Mouse (Mus musculus) bone marrow, adult 2 months (tissue): ENCODE measurements around the gene Mtcl1.

Source experiments
- CTCF ChIP-seq: fragments of 200-500 bp; IDR thresholded peaks from 2 replicates; pipeline ENCODE4 v1.5.1; 2011; ENCODE audit warnings: low read length, control low read depth; ENCODE audit not compliant: control insufficient read depth, insufficient read depth
- POLR2A ChIP-seq: fragments of 200-500 bp; IDR thresholded peaks from 2 replicates; pipeline ENCODE4 v1.6.1; 2011; ENCODE audit warnings: low read depth, mild to moderate bottlenecking, control low read depth, low read length, borderline replicate concordance; ENCODE audit not compliant: control insufficient read depth

- TF ChIP-seq CTCF (no peak), POLR2A (no peak)
Measured at GRCm38 (mm10) chr17:66317576-66317975, 132.0 kb downstream of the Mtcl1 start.
